Mouse (Mus musculus) cerebellum, adult 11 months (tissue): ENCODE measurements around the gene Igsf11.

Experiments
- DNase-seq: peaks from one replicate; pipeline ENCODE4 v3.0.0; 2022

Igsf11 gene

GRCm38 (mm10) chr16:38986410-38986809 is 93.9 kb downstream of the Igsf11 start:
- DNase-seq: no peak

DNA sequence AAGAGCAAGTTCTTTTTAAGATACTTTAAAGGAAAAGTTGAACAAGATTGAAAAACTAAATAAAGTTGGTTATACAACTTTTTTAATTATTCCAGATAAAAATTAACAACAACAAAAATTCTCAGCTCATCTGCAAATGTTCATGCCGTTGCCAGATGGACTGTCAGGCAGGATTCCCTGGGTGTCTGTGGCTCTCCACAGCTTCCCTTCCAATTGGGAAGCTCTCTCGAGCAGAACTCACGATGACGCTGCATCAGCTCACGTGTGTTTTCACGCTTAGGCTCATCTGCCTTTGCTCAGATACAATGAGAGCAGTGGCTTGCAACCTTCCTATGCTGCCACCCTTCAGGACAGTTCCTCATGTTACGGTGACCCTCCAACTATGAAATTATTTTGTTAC is 101.2 kb downstream of the Igsf11 start:
- no peak for DNase-seq

DNA sequence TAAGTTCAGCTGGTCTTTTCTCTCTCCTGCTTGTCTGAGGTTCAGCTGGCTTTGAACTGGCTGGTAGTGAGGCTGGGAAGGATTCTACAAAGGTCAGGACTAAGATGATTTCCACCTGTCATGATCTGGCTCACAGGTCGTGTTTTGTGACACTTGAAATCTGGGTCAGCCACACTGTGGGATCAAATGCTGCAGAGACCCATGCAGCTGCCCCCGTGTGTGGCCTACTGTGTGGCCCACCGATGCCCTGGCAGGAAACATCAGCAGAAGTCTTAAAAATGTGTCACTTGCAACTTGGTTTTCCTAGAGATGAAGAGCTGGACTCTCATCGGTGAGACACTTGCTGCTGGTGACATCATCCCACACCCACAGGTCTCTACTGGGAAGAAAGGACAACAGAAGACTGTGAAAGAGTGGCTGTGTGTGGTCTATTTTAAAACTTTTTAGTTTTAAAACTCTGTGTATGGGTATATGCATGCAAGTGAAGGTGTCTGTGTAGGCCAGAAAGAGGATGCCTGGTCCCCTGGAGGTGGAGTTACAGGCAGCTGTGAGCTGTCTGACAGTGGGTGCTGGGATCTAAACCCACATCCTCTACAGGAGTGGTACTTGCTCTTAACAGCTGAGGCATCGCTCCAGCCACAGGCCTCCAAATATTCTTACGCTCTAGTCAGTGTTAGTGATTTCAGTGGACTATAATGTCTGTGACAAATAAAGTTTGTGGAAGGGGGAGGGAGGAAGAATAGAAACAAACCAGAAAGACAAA is 106.2 kb downstream of the Igsf11 start:
- DNase-seq: no peak

DNA sequence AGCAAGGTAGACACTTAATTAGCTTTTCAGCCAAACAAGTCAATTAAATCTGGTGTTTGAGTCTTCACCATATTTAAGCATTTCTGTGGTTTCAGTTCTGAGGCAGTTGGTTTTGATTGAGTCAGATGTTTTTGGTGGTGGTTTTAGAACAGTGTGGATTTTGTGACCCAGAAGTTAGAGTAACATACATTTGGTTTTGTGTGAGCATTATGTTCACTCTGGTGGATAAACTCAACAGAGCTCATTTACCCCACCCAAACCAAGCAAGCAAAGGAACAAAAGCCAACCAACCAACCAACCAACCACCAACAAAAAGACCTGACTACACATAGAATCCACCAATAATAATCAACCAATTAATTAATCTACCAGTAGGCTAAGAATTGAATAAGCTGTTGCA is 106.8 kb downstream of the Igsf11 start:
- DNase-seq: no peak

DNA sequence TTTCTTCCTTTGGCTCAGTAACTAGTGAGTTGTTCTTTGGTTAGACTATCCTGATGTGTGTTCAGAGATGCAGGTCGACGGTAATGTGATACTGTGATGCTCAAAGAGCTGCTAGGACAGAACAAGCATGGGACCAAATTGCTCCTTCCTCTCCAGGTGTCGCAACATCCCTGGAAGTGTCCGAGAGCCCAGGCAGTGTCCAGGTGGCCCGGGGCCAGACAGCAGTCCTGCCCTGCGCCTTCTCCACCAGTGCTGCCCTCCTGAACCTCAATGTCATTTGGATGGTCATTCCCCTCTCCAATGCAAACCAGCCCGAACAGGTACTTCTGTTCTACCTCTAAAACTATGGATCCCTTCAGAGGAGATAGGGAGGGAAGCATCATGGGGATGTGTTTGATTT is 114.5 kb downstream of the Igsf11 start:
- DNase-seq: no peak

DNA sequence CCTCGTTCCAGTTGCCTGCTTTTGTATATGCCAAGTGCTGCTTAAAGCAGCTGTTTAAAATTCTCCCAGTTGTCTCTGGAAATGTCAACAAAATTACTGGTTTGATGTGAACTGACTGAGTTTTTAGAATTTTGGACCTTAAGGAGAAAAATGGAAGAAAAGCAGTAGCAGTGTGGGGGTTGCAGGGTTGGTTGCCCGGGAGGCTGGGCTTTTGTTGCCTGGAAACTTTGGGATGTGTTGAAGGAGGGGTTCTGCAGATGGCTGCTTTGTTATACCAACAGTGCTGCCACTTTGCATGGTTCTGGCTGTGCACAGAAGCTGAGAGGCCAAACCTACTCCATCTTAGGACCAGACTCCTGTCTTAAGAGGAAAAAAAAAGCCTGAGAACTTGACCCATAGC is 127.0 kb downstream of the Igsf11 start:
- DNase-seq: no peak

DNA sequence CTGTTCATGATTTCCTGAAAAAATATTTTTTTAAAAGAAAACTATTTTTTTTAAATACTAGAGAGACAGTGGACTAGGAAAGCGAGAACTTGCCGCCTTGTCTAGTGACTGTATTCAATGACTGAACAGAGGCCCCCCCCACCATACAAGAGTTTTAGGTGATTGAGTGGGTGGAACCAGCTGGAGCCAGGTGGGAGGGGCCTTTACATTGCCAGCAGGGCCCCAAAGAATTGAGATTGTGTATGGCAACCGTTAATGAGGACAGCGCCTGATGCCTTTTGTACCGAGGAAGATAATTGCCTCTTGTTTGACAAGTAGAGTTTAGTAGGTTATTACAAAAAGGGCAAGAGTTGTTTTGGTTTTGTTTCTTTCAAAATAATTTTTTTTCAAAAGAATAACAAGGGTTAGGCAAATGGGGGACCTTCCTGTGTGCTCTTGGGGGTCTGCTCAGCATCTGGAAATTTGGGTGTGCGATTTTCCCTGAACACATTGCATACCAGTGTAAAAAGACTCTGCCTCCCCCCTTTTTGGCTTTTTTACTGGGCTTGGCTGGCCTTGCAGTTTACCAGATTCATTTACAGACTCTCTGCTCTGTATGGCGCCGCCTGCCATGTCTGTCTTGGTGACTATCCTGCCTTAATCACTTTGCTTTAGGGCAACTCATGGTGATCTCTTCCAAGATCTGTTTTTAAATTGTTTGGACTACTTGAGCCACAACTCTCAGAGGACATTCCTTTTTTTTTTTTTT is 133.7 kb downstream of the Igsf11 start:
- DNase-seq: no peak

DNA sequence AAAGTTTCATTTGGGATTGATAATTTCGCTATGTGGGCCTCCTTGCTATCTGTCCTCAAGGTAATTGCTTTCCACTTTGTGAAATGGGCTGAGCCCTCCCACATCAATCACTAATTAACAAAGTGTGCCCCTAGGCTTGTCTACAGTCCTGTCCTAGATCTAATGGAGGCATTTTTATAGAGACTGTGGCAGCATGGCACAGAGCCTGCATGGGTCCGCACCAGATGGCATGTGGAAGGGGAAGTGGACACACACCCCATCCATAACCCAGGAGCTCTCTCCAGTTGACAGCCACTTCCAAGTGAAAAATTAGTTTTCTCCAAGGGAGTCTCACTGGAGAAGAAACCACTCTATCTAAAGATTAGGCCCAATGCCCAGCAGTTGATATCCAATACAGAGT is 138.9 kb downstream of the Igsf11 start:
- DNase-seq: no peak

GRCm38 (mm10) chr16:39037257-39037656 is 144.8 kb downstream of the Igsf11 start:
- DNase-seq: no peak

- no peak for DNase-seq
Measured at GRCm38 (mm10) chr16:39044381-39044780, 151.9 kb downstream of the Igsf11 start.

GRCm38 (mm10) chr16:39048889-39049288 is 156.4 kb downstream of the Igsf11 start:
- DNase-seq: peak; percentile 15

GRCm38 (mm10) chr16:39052971-39053370 is 160.5 kb downstream of the Igsf11 start:
- peak; percentile 41 for DNase-seq

- no peak for DNase-seq
Measured at GRCm38 (mm10) chr16:39053779-39054178, 161.3 kb downstream of the Igsf11 start.

DNA sequence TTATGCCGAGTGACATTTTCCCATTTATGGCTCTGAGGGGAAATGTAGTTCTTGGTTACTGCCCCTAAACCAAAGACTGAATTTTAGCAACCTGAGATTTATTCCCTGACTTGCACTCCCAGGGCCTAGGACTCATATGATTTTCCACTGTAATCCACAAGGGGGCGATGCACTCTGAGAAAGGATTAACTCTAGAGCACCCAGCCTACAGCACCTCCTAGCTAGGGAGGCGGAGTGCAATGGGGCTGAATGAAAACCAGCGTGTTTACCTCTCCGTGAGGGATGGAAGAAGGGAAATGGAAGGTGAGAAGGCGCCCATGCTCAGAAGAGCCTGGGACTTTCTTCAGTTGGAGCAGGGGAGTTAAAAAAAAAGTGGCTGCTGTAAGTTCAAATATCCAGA is 163.6 kb downstream of the Igsf11 start:
- peak; percentile 10 for DNase-seq

DNA sequence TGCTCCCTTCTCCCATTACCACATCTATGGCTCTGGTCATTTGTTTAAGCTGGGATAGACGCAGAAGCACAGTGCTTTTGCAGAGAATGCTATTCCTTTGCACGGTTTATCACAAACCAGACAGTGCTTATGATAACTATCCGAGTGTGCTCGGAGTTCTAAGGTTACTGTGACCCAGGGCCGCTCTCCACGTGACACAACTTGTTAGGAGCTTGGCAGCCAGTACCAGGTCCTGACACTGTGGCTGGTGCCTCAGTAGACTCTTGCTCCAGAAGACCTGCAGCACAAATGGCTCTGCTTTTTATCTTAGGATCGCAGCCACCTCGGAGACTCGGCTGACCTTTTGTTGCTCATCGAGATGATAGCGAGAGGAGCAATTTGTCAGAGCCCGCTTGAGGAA is 164.5 kb downstream of the Igsf11 start:
- no peak for DNase-seq

- DNase-seq: no peak
Measured at GRCm38 (mm10) chr16:39058869-39059268, 166.4 kb downstream of the Igsf11 start.

DNA sequence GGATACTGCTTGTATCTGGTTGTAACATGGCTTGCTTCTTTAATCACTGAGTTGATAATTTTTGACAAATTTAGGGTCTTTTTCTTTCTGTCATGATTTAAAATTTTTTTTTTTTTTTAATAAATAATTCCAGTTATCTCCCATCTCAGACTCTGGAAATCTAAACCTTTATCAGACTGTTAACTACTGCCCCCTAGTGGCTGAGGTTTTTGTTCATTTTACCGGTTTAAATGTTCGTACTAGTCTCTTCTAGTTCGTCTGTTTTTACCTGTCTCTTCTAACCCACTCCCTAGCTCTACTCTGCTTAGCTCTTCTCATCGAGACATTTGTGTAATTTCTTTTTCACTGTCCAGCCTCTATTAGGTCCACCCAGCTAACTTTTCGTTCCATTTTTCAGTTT is 170.1 kb downstream of the Igsf11 start:
- DNase-seq: no peak

DNA sequence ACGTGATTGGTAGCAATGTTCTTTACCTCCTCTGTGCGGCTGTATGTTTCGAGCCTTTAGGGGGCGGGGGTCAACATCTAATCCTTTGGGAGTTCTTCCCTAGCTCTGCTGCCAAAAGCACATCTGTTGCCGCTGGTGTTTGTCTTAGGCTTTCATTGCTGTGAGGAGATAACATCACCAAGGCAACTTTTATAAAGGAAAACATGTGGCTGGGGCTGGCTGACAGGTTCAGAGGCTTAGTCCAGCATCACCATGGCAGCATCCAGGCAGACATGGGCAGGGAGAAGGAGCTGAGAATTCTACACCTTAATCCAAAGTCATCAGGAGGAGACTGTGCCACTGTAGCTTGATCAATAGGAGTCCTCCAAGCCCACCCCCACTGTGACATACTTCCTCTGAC is 173.1 kb downstream of the Igsf11 start:
- DNase-seq: no peak

- DNase-seq: no peak
Measured at GRCm38 (mm10) chr16:39071431-39071830, 179.0 kb downstream of the Igsf11 start.
